Mouse (Mus musculus) heart, adult 2 months (tissue): Measurements from ENCODE around the gene Fau.
A peak's percentile ranks its signal among the peaks of the same experiment; 100 is the strongest.

Source experiments
- CTCF ChIP-seq: fragments of 200-600 bp; IDR thresholded peaks from 2 replicates; pipeline ENCODE4 v1.8.1; 2022; ENCODE audit warnings: antibody characterized with exemption, mild to moderate bottlenecking, moderate library complexity
- POLR2A ChIP-seq: fragments of 200-500 bp; IDR thresholded peaks from 2 replicates; pipeline ENCODE4 v1.6.1; 2011; ENCODE audit warnings: mild to moderate bottlenecking, low read depth, low read length, control low read depth; ENCODE audit not compliant: insufficient read depth

- TF ChIP-seq POLR2A = no peak
- TF ChIP-seq CTCF = peak; percentile 52
Measured at GRCm38 (mm10) chr19:6040002-6040401, 17.6 kb upstream of the Fau start.
